ENCODE assay signal across 7 mouse cellular contexts in the genomic region with DNA sequence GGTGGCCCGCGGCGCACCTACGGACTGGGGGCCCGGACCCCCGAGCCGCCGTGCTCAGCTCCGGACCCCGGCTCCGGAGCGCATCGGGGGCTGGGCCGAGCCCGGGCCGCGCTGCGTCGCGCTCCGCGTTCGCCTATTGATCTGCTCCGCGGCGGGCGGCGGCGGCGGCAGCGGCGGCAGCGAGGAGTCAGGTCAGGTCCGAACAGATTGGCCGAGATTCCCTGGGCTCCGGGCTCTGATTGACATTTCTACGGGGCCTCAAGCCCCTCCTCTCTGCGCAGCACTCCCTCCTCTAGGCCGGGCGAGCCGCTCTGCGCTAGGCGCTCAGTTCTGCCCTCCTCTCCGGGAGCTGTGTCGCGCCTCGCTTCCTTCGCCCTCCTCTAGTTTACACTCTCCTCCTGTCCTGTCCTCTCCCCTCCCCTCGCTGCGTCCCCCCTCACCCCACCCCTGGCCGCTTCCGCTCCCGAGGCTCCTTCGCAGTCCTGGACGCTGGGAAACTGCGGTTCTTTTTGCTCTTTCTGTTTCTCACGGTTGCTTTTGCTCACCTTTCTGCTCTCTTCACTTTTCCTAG. TPM values are rescaled to one million over a fixed set of nuclear protein-coding genes. Genes with fewer than 3 reads are reported as not detected.
A peak's percentile ranks its signal among the peaks of the same experiment; 100 is the strongest.
DNase-seq lines count a peak whose midpoint lies in the region; ATAC-seq and TF ChIP-seq lines count a peak whose summit lies in the region.

No protein-coding gene starts in this region.

- H3ac ChIP-seq in myocyte (ENCODE audit: control insufficient read depth, insufficient read length): peak overlapping the region; percentile 91

- peak overlapping the region; percentile 39 for H3K4me3 ChIP-seq in forebrain, postnatal 0 days (ENCODE audit: low read depth, low read length)
- H3K4me3 ChIP-seq in hindbrain, embryonic 14.5 days (replicated peaks; ENCODE audit: low read length): peak overlapping the region; percentile 60
- H3K4me3 ChIP-seq in liver, embryonic 11.5 days (ENCODE audit: low read depth, low read length): peak overlapping the region; percentile 54
- H3K4me3 ChIP-seq in myocyte: peak overlapping the region; percentile 83

- peak; percentile 83 for DNase-seq in ZHBTc4 (ENCODE audit: low read depth, low spot score)
- DNase-seq in cerebellum, adult 18-20 months: peak; percentile 59 to 61
- DNase-seq in forebrain, postnatal 0 days: peak; percentile 18
- DNase-seq in hindbrain, embryonic 14.5 days (ENCODE audit: low spot score): peak; percentile 66
- DNase-seq in liver, embryonic 11.5 days (ENCODE audit: low spot score): peak; percentile 58
- DNase-seq in natural killer cell, adult 2 months (ENCODE audit: low spot score in 2 of 2): no peak

- peak; percentile 50 for ATAC-seq in forebrain, postnatal 0 days
- ATAC-seq in hindbrain, embryonic 14.5 days (ENCODE audit: low FRiP score): peak; percentile 75
- peak; percentile 48; the same call in 1 of the 2 replicates for ATAC-seq in liver, embryonic 11.5 days (replicated peaks; ENCODE audit: low FRiP score)

- H3K9ac ChIP-seq in forebrain, postnatal 0 days: peak overlapping the region; percentile 40
- H3K9ac ChIP-seq in hindbrain, embryonic 14.5 days: peak overlapping the region; percentile 83
- 0 out of 2 replicates have a peak overlapping the region, but pooled peaks have one; percentile 8 for H3K9ac ChIP-seq in liver, embryonic 11.5 days (ENCODE audit: low read depth, low read length)

- 0 out of 2 replicates have a peak, but pooled peaks cover 6% of the 10 kb centered on the region for H3K4me1 ChIP-seq in forebrain, postnatal 0 days (ENCODE audit: insufficient read depth)
- peaks cover 34% of the 10 kb centered on the region; the same call in 1 of the 2 replicates for H3K4me1 ChIP-seq in hindbrain, embryonic 14.5 days (replicated peaks; ENCODE audit: control insufficient read depth, insufficient read depth, low read length)
- H3K4me1 ChIP-seq in liver, embryonic 11.5 days (replicated peaks; ENCODE audit: control insufficient read depth, insufficient read depth, low read length): peaks cover 23% of the 10 kb centered on the region

- peaks cover 10% of the 10 kb centered on the region for H3K79me2 ChIP-seq in myocyte (ENCODE audit: control insufficient read depth, insufficient read depth)

- no peak overlapping the region for H3K27ac ChIP-seq in forebrain, postnatal 0 days (ENCODE audit: low read depth, low read length)
- peak overlapping the region; percentile 92 for H3K27ac ChIP-seq in hindbrain, embryonic 14.5 days
- no peak overlapping the region for H3K27ac ChIP-seq in liver, embryonic 11.5 days (ENCODE audit: low read depth, low read length)

- TF ChIP-seq CTCF in forebrain, postnatal 0 days (IDR thresholded peaks at IDR 0.05; ENCODE audit: low read depth): no peak

- peaks cover 84% of the 10 kb centered on the region for H3K27me3 ChIP-seq in forebrain, postnatal 0 days (ENCODE audit: insufficient read depth, low read length)
- peaks cover 33% of the 10 kb centered on the region for H3K27me3 ChIP-seq in hindbrain, embryonic 14.5 days (ENCODE audit: control insufficient read depth, insufficient read depth, low read length)
- H3K27me3 ChIP-seq in liver, embryonic 11.5 days (replicated peaks; ENCODE audit: control insufficient read depth, insufficient read depth, low read length): peaks cover 100% of the 10 kb centered on the region
- no peaks in the 10 kb centered on the region for H3K27me3 ChIP-seq in myocyte (ENCODE audit: control insufficient read depth, insufficient read depth, insufficient read length)

- under 1% methylated on average over 47 of the region's 57 CpGs for WGBS in forebrain, postnatal 0 days
- WGBS in hindbrain, embryonic 14.5 days: under 1% methylated on average over 56 of the region's 57 CpGs
- WGBS in liver, embryonic 11.5 days: under 1% methylated on average over 56 of the region's 57 CpGs

- H3K9me3 ChIP-seq in forebrain, postnatal 0 days (ENCODE audit: low read length): no peaks in the 10 kb centered on the region
- no peaks in the 10 kb centered on the region for H3K9me3 ChIP-seq in hindbrain, embryonic 14.5 days (ENCODE audit: control insufficient read depth, low read length)
- H3K9me3 ChIP-seq in liver, embryonic 11.5 days (ENCODE audit: control insufficient read depth, low read length): no peaks in the 10 kb centered on the region

- H3K4me2 ChIP-seq in forebrain, postnatal 0 days (ENCODE audit: low read depth): peak overlapping the region; percentile 66
- H3K4me2 ChIP-seq in hindbrain, embryonic 14.5 days (replicated peaks): peak overlapping the region; percentile 73
- peak overlapping the region; percentile 86 for H3K4me2 ChIP-seq in liver, embryonic 11.5 days
- peak overlapping the region; percentile 84 for H3K4me2 ChIP-seq in myocyte (ENCODE audit: low read depth)

- peak; percentile 77 for TF ChIP-seq POLR2A in myocyte (IDR thresholded peaks at IDR 0.05; ENCODE audit: insufficient read length, low read depth)

- no peaks in the 10 kb centered on the region for H3K36me3 ChIP-seq in forebrain, postnatal 0 days (ENCODE audit: insufficient read depth)
- no peaks in the 10 kb centered on the region for H3K36me3 ChIP-seq in hindbrain, embryonic 14.5 days (replicated peaks; ENCODE audit: control insufficient read depth, insufficient read depth)
- H3K36me3 ChIP-seq in liver, embryonic 11.5 days (ENCODE audit: control insufficient read depth, insufficient read depth, low read length): no peaks in the 10 kb centered on the region
- H3K36me3 ChIP-seq in myocyte (ENCODE audit: control insufficient read depth, insufficient read depth): no peaks in the 10 kb centered on the region

TF ChIP-seq in myocyte, 11 proteins besides CTCF, POLR2A, EP300 and RAD21:
- TF ChIP-seq MYOG (IDR thresholded peaks at IDR 0.05; ENCODE audit: control insufficient read depth in 1 of 3, insufficient read depth in 1 of 3, insufficient read length in 2 of 3, low read depth in 2 of 3) (no peak), POLR2AphosphoS2 (IDR thresholded peaks at IDR 0.05; ENCODE audit: insufficient read length, low read depth) (peak; percentile 79)

RNA-seq across cellular contexts. Expression of a gene that starts 0.5 kb away (rescaled TPM):
- total RNA-seq in forebrain, postnatal 0 days (2014; rRNA removed): 0.85 and 2.6 TPM in 2 replicates
- polyA plus RNA-seq in forebrain, postnatal 0 days (2015; fragmentation: Nextera tagmentation; extraction: Ambion mirVana): 0.34 and 1.3 TPM in 2 replicates
- polyA plus RNA-seq in hindbrain, embryonic 14.5 days (2014; fragmentation: Nextera tagmentation; extraction: Ambion mirVana): 10.4 and 12.9 TPM in 2 replicates
- polyA plus RNA-seq in liver, embryonic 11.5 days (2014; fragmentation: Nextera tagmentation; extraction: Ambion mirVana): 1.5 and 1.7 TPM in 2 replicates
- 26.4 TPM for polyA plus RNA-seq in myocyte (2012; fragmentation: generic; extraction: Trizol)

Comparison
In these comparisons a context has a peak if more than half of its experiments do, and no peak if none do; other contexts are left out.
1. DNase-seq: peak in ZHBTc4 (single experiment), cerebellum, adult 18-20 months (2 of 2), forebrain, postnatal 0 days (single experiment), hindbrain, embryonic 14.5 days (single experiment) and liver, embryonic 11.5 days (single experiment); none in natural killer cell, adult 2 months (0 of 2).
2. H3K9ac ChIP-seq: peak in every context shown above with its lines; median percentile 83 in hindbrain, embryonic 14.5 days; 40 in forebrain, postnatal 0 days; 8 in liver, embryonic 11.5 days.
3. Peak in every context shown above with its lines, with median percentiles within 50 percentile points of each other: ATAC-seq, H3K4me2 ChIP-seq and H3K4me3 ChIP-seq.